Mouse (Mus musculus): ENCODE data around the gene Mpig6b.
A peak's percentile ranks its signal among the peaks of the same experiment; 100 is the strongest.

Gene Mpig6b

GRCm38 (mm10) chr17:35085208-35085865, 19.4 kb upstream of the Mpig6b start, which contains the start of gene Ly6g6f:
Gene Ly6g6f, minus strand, starts transcription at chr17:35085610.
- DNase-seq: no peak

GRCm38 (mm10) chr17:35083929-35084497, 18.0 kb upstream of the Mpig6b start:
- no peak for DNase-seq

DNA sequence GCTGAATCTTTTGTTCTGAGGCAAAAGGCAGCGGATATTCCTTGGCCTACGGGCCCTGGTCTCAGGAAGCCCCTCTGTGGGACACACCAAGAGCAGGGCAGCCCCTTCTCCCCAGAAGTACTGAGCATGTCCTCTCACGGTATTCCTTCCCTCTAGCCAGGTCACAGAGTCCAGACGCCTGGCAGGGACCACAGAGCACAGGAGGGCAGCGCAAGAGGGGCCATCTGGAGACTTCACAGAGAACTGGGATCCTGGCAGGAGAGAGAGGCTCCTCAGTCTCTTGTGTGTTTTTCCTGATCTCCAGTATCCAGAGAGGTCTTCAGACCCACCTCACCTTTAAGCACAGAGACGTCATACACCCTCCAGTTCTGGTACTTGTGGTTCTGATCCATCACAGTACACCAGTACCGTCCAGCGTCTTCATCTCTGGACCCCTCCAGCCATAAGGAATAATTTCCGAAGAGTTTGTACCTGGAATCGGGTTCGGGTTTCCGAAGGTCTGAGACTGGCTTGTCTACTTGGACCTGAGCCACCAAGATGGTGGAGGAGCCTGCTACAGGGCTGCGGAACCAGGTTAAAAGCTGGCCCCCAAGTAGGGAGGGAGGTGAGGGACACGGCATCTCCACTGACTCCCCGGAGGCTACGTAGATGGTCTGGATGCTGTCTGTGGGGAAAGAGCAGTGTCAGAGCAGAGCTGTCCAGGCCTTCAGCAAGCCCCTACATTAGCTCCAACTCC, 17.0 kb upstream of the Mpig6b start:
- peak; percentile 86 for DNase-seq

DNA sequence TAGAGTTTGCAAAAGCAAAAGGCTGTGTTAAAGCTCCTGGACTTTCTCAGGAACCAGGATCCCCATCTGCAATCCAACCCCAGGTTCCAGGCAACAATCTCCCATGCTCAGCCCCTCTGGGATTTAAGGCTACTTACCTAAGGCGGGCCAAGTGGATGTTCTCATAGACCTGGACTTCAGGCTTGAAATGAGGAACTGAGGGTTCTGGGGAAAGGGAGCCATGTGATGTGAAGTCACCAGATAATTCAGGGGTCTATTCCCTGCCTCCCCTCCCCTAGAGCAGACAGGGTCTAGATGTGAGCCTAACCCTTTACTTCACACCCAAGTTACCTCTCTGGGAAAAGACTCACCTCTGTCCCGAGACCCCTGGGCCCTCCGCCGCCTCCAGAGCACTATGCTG, 14.7 kb upstream of the Mpig6b start:
- DNase-seq: no peak

GRCm38 (mm10) chr17:35080248-35080647, 14.3 kb upstream of the Mpig6b start:
- no peak for DNase-seq

GRCm38 (mm10) chr17:35079778-35080177, 13.8 kb upstream of the Mpig6b start:
- no peak for DNase-seq

GRCm38 (mm10) chr17:35077786-35078233, 11.8 kb upstream of the Mpig6b start, which contains the start of gene Ly6g6d:
Gene Ly6g6d, minus strand, starts transcription at chr17:35078065.
- peak; percentile 68 for DNase-seq

GRCm38 (mm10) chr17:35077285-35077684, 11.3 kb upstream of the Mpig6b start:
- DNase-seq: no peak

GRCm38 (mm10) chr17:35076507-35077176, 10.7 kb upstream of the Mpig6b start, which contains the start of gene Ly6g6e:
Gene Ly6g6e, plus strand, starts transcription at chr17:35076902.
- DNase-seq: no peak

DNA sequence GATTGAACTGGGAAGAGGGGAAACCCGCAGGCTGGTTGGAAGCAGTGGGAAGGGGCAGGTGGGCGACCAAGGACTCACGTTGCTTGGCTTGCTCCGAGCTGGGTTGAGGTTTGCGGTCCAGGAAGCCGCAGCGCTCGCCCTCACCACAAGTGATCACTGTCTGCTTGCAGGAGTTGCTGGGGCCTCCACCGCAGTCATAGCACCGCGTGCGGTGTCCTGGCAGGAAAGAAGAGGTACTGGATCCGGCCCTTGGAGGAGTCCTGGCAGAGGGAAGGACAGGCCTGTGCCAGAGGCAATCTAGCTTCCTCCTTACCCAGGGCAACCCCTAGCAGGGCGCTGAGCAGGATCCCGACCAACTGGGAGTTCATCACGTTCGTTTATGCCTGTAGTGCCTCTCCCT, 8.1 kb upstream of the Mpig6b start:
- peak; percentile 93 for DNase-seq

- peak; percentile 56 for DNase-seq
Observed at GRCm38 (mm10) chr17:35071454-35071853, 5.5 kb upstream of the Mpig6b start.

GRCm38 (mm10) chr17:35070556-35071229, 4.7 kb upstream of the Mpig6b start:
- DNase-seq: peak; percentile 95

- peak; percentile 55 for DNase-seq
Observed at GRCm38 (mm10) chr17:35068213-35068914, 2.4 kb upstream of the Mpig6b start.

GRCm38 (mm10) chr17:35064951-35065947, 735 bp downstream of the Mpig6b start, which contains the start of gene Ly6g6c:
Gene Ly6g6c, plus strand, starts transcription at chr17:35065388.
- peak; percentile 73 for DNase-seq

DNA sequence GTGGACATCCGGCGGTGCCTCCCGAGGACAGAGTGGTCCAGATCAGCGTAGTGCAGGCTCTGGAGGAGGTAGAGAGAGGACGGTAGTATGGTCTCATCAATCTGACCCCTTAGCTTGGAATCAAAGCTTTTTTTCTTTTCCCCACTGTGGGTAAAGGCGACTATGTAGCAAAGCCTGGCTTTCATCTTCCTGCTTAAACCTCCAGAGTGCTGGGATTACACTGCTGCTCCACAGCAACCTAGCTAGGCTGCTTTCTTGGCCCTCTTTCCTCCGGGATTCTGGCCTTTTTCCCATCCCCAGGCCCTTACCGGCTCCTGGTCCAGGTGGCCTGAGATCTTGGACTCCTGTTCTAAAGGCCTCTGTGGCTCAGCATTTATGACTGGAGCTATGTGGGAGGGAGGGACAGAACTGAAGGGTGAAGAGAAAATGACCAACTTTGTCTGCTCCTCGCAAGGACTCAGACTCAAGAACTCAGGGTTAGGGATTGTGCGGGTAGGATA, 1.6 kb downstream of the Mpig6b start:
- DNase-seq: peak; percentile 82

DNA sequence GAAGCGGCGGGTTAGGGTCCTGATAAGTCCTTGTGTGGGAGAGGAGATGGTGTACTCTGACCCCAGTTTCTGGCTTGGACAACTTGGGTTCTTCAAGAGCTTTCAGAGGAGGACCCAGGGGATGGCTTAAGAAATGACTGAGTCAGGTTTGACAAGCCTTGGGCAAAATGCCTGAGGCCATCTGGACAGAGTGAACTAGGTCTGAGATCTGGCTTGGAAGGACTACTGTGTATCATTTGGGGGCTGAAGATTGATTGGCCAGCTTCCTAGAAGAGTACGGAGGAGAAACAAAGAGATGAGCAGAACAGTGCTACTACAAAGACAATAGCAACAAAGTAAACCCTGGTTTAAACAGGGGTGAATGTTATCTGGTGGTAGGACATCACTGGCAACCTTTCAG, 2.5 kb downstream of the Mpig6b start:
- peak; percentile 54 for DNase-seq

DNA sequence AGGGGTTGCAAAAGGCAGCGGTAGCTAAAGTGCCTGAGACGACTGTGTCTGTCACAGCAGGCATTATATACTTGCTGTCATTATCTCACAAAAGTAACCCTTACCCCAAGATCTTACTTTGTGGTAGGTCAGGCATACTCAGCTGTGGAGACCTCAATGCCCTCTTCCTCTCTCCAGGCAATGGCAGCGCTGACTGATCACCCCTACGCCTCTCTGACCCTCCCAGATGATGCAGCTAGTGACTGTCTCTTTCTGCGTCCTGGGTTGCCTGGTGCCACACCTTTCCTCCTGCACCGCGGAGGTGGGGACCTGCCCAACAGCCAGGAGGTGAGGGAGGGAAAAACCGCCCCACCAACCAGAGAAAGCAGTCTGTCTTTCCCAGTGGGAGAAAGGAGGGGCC, 4.7 kb downstream of the Mpig6b start:
- peak; percentile 40 for DNase-seq

DNA sequence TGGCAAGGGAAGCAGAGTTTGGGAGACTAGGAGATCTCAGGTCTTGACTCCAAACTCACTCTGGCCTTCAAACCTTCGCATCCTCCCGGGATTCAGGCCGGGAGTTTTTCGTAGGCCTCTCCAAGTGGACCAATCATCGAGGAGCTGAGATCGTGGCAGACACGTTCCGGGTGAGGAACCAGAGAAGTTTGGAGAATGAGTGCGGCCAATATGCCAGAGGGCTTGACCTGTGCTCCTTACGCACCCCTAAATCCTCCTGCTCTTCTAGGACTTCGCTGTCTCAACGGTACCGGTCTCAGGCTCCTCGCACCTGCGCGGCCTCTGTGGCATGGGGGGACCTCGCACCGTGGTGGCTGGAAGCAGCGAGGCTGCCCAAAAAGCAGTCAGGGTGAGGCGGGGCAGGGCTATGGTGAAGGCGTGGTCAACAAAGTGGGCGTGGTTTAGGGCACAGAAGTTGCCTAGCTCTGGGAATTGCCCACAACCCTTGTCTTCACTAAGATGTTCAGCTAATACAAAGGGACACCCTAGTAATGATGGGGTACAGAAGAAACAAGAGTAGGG, 5.2 kb downstream of the Mpig6b start:
- peak; percentile 61 for DNase-seq

DNA sequence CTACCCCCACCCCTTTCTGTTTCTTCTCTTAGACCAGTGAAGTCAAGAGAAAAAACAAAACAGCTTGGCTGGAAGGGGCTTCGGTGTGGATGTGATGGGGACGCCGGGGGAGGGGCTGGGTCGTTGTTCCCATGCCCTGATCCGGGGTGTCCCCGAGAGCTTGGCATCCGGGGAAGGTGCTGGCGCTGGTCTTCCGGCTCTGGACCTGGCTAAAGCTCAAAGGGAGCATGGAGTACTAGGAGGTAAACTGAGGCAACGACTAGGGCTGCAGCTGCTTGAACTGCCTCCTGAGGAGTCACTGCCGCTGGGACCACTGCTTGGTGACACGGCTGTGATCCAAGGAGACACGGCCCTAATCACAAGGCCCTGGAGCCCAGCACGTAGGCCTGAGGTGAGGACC, 5.9 kb downstream of the Mpig6b start:
- DNase-seq: peak; percentile 65

Measured in cerebellum, adult 11-12 months (tissue).